Mouse (Mus musculus): ENCODE data around the gene Kpna3.
"Not testable (repeated sequence)": the region's sequence is repeated elsewhere in the genome, so short reads cannot be mapped to it uniquely, and the experiment has no call there.

DNA sequence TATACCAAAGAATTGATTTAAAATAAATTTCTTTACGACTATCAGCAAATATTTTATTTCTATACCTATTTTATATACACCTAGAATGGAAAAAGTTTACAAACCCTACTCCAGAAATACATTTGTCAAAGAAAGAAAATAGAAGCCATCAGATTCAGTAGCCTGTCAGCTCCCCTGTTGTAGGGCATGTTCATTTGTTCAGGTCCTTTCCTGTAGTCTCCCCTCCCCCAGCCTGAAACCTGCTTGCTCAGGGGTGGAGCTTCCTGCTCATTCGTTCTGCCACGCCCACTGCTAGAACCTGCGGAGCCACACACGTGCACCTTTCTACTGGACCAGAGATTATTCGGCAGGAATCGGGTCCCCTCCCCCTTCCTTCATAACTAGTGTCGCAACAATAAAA lies 12.6 kb downstream of the Kpna3 start:
- not testable (repeated sequence) for TF ChIP-seq CTCF (IDR thresholded peaks at IDR 0.05; ENCODE audit: low read depth, low read length); POLR2A (IDR thresholded peaks at IDR 0.05; ENCODE audit: insufficient read depth, low read length)

All from ES-Bruce4 (cell line).